Mouse (Mus musculus) naive thymus-derived CD4-positive, alpha-beta T cell, adult 5 months (primary cell): ENCODE results near the gene Fnbp1. TPM values are rescaled to one million over a fixed set of nuclear protein-coding genes. Genes with fewer than 3 reads are reported as not detected.

Experiments
- polyA plus RNA-seq: library from polyadenylated mRNA; unstranded; fragments of 100-300 nt; shearing (Covaris generic); gene quantifications from one replicate; pipeline ENCODE4 v1.2.1, GENCODE M21; 2017

The Fnbp1 gene
- 77.6 TPM for polyA plus RNA-seq

DNA sequence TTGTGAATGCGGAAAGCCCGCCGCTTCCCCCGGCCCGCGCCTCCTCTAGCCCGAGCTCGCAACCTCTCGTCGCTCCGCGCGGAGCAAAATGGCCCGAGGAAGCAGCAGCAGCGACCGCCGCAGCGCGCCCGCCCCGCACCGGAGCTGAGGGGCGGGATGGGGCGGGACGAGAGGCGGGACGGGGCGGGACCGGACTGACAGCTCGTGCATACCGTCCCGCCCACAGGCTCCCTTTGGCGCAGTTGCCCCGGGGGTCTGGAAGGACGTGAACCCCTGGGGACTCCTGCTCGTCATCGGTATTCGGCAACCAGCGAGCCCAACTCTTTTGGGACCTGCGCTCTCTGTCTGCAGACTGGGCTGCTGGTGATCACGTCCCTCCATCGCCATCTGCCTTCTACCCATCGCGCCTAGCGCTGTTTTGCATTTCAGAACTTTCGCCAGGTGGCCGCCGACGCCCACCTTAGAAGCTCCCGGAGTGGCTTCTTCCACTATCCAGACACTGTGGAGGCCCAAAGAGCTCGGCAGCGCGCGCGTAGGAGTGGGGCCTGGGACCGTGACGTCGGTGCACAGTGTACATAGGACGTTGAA lies at the start of gene Fnbp1:
Gene Fnbp1, minus strand, starts transcription at position 142 of the 588 bp plus-strand sequence.

DNA sequence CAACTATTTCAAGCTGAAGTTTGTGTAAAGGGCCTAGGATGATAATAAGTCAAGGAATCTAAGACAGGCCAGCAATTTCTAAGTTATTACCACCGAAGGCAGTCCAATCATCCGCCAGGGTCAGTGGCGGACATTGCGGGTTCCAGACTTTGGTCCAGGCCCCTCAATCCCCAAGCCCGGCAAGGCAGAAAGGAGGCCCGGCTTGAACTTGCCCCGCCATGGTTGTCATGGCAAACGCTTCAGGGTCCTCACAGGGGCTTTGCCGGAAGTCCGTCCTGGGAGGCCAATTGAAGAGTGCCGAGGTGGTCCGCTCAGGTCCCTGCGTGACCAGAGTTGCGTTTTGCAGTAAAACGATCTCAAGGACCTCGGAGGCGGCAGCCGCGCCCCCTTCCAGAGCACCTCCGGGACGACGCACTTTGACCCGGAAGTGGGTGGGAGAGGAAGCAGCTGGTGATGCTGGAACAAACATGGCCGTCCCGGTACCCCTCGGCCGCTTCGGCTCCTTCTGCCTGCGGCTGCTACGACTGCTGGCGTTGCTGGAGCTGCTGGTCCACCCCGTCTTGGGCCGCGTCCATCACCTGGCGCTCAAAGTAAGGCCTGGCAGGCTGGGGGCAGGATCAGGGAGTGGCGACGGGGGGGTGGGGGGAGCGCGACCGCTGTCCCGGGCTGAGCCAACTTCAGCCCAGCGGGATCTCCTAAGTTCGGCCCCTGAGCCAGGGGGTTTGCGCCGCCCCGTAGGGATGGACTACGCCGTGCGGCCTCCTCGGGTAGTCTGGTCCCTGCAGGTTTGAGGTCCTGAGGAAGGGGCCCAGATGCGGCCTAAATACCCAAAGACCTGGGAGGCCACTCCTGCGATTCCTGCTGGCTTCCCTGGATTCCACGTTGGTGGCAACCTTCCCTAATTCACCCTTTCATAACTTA lies 10.3 kb upstream of the Fnbp1 start, which contains the start of gene Gpr107:
Gene Gpr107, plus strand, starts transcription at position 425 of the 921 bp plus-strand sequence.

DNA sequence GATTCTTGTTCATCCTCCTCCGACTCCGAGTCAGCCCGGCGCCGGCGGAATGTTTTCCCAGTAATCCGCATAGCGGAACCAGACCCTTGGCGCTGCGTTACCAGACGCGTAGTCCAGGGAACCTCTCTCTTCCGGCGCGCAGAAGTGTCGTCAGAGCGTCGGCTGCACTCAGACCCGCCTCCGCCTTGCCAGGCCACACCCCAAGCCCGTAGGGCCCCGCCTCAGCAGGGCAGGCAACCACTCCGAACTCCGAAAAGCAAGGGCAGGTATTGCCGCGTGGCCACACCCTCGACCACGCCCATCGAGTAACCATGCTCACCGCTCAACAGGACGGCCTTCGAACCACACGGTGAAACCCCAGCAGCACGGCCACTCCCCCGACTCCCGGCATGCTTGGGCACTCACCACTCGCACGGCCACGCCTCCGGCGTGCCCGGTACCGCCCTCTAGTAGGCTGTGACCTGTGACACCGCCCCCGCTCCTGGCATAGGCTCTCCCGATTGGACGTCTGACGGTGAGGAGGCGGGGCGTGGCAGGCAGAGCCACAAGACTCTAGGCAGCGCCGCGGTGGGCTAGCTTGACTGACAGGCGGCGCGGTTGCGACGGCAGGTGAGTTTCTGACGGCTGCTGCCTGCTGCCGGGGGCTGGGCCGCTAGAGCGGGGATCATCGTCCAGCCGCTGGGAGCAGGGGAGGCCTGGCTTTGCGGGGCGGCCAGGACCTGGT lies 159.9 kb downstream of the Fnbp1 start, which contains the start of the genes BC005624 and Usp20:
Gene BC005624, minus strand, starts transcription at position 412 of the 724 bp plus-strand sequence.
Gene Usp20, plus strand, starts transcription at position 490 of the 724 bp plus-strand sequence.

Other genes with a start within 250 kb of the Fnbp1 start
- not detected for gene Ptges, start 212.1 kb downstream of the Fnbp1 start, polyA plus RNA-seq
- 28.1 TPM for gene Tor1b, start 189.0 kb downstream of the Fnbp1 start, polyA plus RNA-seq
- 81.3 TPM for gene Tor1a, start 174.1 kb downstream of the Fnbp1 start, polyA plus RNA-seq
- 64.4 TPM for gene BC005624, start 159.8 kb downstream of the Fnbp1 start, polyA plus RNA-seq
- 18.8 TPM for gene Usp20, start 159.7 kb downstream of the Fnbp1 start, polyA plus RNA-seq
- gene Gpr107, start 10.3 kb upstream of the Fnbp1 start, polyA plus RNA-seq: 31.5 TPM
- 0.07 TPM for gene Ncs1, start 103.8 kb upstream of the Fnbp1 start, polyA plus RNA-seq
- not detected for gene Hmcn2, start 172.4 kb upstream of the Fnbp1 start, polyA plus RNA-seq